Mouse (Mus musculus) skeletal muscle tissue, postnatal 0 days (tissue): ENCODE data around the gene Nags. TPM values are rescaled to one million over a fixed set of nuclear protein-coding genes. Genes with fewer than 3 reads are reported as not detected.

Experiments
- polyA plus RNA-seq: library from polyadenylated mRNA; unstranded; fragments of >200 nt; fragmentation: Nextera tagmentation; extraction: Ambion mirVana; gene quantifications from 2 replicates; pipeline ENCODE4 v1.2.1, GENCODE M21; 2015

Nags gene
- not detected in 2 replicates for polyA plus RNA-seq

GRCm38 (mm10) chr11:102145471-102146001 lies at the start of gene Nags:
TSS of gene Nags (plus strand) at chr11:102145513.

GRCm38 (mm10) chr11:102101219-102101618 lies 44.1 kb upstream of the Nags start, which contains the start of gene Ppy:
TSS of gene Ppy (minus strand) at chr11:102101319.

GRCm38 (mm10) chr11:102107732-102108131 lies 37.6 kb upstream of the Nags start, which contains the start of gene Pyy:
TSS of gene Pyy (minus strand) at chr11:102107832.

GRCm38 (mm10) chr11:102156039-102156785 lies 10.9 kb downstream of the Nags start, which contains the start of gene Tmem101:
TSS of gene Tmem101 (minus strand) at chr11:102156404.

GRCm38 (mm10) chr11:102184646-102185495 lies 39.6 kb downstream of the Nags start, which contains the start of gene Lsm12:
TSS of gene Lsm12 (minus strand) at chr11:102185296.

GRCm38 (mm10) chr11:102189461-102190436 lies 44.4 kb downstream of the Nags start, which contains the start of gene G6pc3:
TSS of gene G6pc3 (plus strand) at chr11:102189620.

Other genes with a start within 250 kb of the Nags start
- 0.09 TPM in 1 of 2 replicates, not detected in the other for gene Sost, start 178.5 kb upstream of the Nags start, polyA plus RNA-seq
- gene Cfap97d1, start 161.2 kb upstream of the Nags start, polyA plus RNA-seq, result not detected in 2 replicates
- 88.1 and 96.2 TPM in 2 replicates for gene Dusp3, start 158.5 kb upstream of the Nags start, polyA plus RNA-seq
- gene Mpp3, start 117.1 kb upstream of the Nags start, polyA plus RNA-seq, result 19.7 and 22.6 TPM in 2 replicates
- gene Cd300lg, start 104.0 kb upstream of the Nags start, polyA plus RNA-seq, result 13.1 and 19.0 TPM in 2 replicates
- gene Mpp2, start 57.0 kb upstream of the Nags start, polyA plus RNA-seq, result 0.85 and 0.99 TPM in 2 replicates
- not detected in 2 replicates for gene Ppy, start 44.2 kb upstream of the Nags start, polyA plus RNA-seq
- gene Pyy, start 37.7 kb upstream of the Nags start, polyA plus RNA-seq, result not detected in 2 replicates
- gene Tmem101, start 10.9 kb downstream of the Nags start, polyA plus RNA-seq, result 17.9 and 19.3 TPM in 2 replicates
- gene Lsm12, start 39.8 kb downstream of the Nags start, polyA plus RNA-seq, result 91.9 and 96.3 TPM in 2 replicates
- gene G6pc3, start 44.1 kb downstream of the Nags start, polyA plus RNA-seq, result 13.2 and 16.3 TPM in 2 replicates
- gene Hdac5, start 84.7 kb downstream of the Nags start, polyA plus RNA-seq, result 51.9 and 58.9 TPM in 2 replicates
- gene BC030867, start 103.4 kb downstream of the Nags start, polyA plus RNA-seq, result 1.8 and 2.6 TPM in 2 replicates
- gene Asb16, start 123.2 kb downstream of the Nags start, polyA plus RNA-seq, result 1.6 and 2.5 TPM in 2 replicates
- gene Tmub2, start 139.4 kb downstream of the Nags start, polyA plus RNA-seq, result 26.3 and 27.0 TPM in 2 replicates
- gene Atxn7l3, start 151.1 kb downstream of the Nags start, polyA plus RNA-seq, result 5.4 and 6.3 TPM in 2 replicates
- gene Ubtf, start 174.2 kb downstream of the Nags start, polyA plus RNA-seq, result 40.6 and 45.3 TPM in 2 replicates
- 1.1 TPM in 2 replicates for gene Slc4a1, start 220.7 kb downstream of the Nags start, polyA plus RNA-seq
- 1.3 TPM in 2 replicates for gene Rundc3a, start 247.9 kb downstream of the Nags start, polyA plus RNA-seq